Mouse (Mus musculus): ENCODE measurements around the gene Tspan10.

The Tspan10 gene

GRCm38 (mm10) chr11:120493911-120494310, 51.5 kb downstream of the Tspan10 start:
- no peak for DNase-seq

Data from cerebellum, adult 11 months (tissue).